Mouse (Mus musculus): Measurements from ENCODE around the gene Neu3. TPM values are rescaled to one million over a fixed set of nuclear protein-coding genes. Genes with fewer than 3 reads are reported as not detected.
"Not testable (repeated sequence)": the region's sequence is repeated elsewhere in the genome, so short reads cannot be mapped to it uniquely, and the experiment has no call there.

Gene Neu3
- polyA plus RNA-seq, 1 experiment from 2014 or later: 2.4 TPM

- not testable (repeated sequence) for H3K9ac ChIP-seq (replicated peaks; ENCODE audit: low read depth, low read length); H3K27me3 ChIP-seq (ENCODE audit: control insufficient read depth, insufficient read depth, low read length); H3K4me2 ChIP-seq (ENCODE audit: low read depth, low read length); ATAC-seq (ENCODE audit: low read depth); H3K9me3 ChIP-seq (ENCODE audit: control insufficient read depth, low read length); H3K27ac ChIP-seq (ENCODE audit: low read depth, low read length); H3K36me3 ChIP-seq (ENCODE audit: control insufficient read depth, insufficient read depth, low read length); H3K4me3 ChIP-seq (ENCODE audit: low read depth, low read length); H3K4me1 ChIP-seq (ENCODE audit: control insufficient read depth, insufficient read depth, low read length)
- 91% methylated on average over 7 of the region's 7 CpGs for WGBS
These were observed 21.2 kb downstream of the Neu3 start for GRCm38 (mm10) chr7:99807043-99807442.

GRCm38 (mm10) chr7:99805340-99805739 lies 22.9 kb downstream of the Neu3 start:
- Histone ChIP-seq H3K36me3 (ENCODE audit: control insufficient read depth, insufficient read depth, low read length) (no peaks in the 10 kb centered on the region), H3K27ac (ENCODE audit: low read depth, low read length) (no peak overlapping the region), H3K27me3 (ENCODE audit: control insufficient read depth, insufficient read depth, low read length) (no peaks in the 10 kb centered on the region), H3K9ac (replicated peaks; ENCODE audit: low read depth, low read length) (no peak overlapping the region), H3K9me3 (ENCODE audit: control insufficient read depth, low read length) (no peaks in the 10 kb centered on the region), H3K4me2 (ENCODE audit: low read depth, low read length) (no peak overlapping the region), H3K4me3 (ENCODE audit: low read depth, low read length) (no peak overlapping the region), H3K4me1 (ENCODE audit: control insufficient read depth, insufficient read depth, low read length) (no peaks in the 10 kb centered on the region)
- no peak for ATAC-seq (ENCODE audit: low read depth)
- WGBS: 95% methylated on average over 1 of the region's 1 CpGs

- not testable (repeated sequence) for H3K27me3 ChIP-seq (ENCODE audit: control insufficient read depth, insufficient read depth, low read length); H3K9ac ChIP-seq (replicated peaks; ENCODE audit: low read depth, low read length); H3K4me1 ChIP-seq (ENCODE audit: control insufficient read depth, insufficient read depth, low read length); ATAC-seq (ENCODE audit: low read depth); H3K4me3 ChIP-seq (ENCODE audit: low read depth, low read length); H3K36me3 ChIP-seq (ENCODE audit: control insufficient read depth, insufficient read depth, low read length); H3K4me2 ChIP-seq (ENCODE audit: low read depth, low read length); H3K27ac ChIP-seq (ENCODE audit: low read depth, low read length); H3K9me3 ChIP-seq (ENCODE audit: control insufficient read depth, low read length)
- WGBS: 78% methylated on average over 3 of the region's 3 CpGs
These were observed 24.2 kb downstream of the Neu3 start for GRCm38 (mm10) chr7:99804033-99804432.

- WGBS: 83% methylated on average over 8 of the region's 8 CpGs
These were observed 24.7 kb downstream of the Neu3 start for GRCm38 (mm10) chr7:99803535-99803934.

DNA sequence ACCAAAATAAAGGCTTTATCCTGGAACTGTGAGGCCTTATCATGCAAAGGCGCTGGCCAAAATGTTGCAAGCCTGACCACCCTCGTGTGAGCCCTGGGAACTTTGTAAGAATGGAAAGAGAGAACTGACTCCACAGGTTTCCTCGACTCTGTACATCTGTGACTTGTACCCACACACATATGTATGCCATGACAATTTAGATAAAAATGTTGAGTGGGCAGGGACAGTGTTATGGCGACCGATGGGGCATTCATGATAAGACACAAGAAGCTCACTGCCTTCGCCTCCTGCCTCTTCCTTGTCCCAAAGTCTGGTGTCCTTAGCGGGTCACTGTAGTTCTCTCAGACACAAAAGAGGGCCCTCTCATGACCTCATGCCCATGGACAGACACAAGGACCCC lies 29.1 kb downstream of the Neu3 start:
- no peak overlapping the region for H3K9ac ChIP-seq (replicated peaks; ENCODE audit: low read depth, low read length)
- H3K27ac ChIP-seq (ENCODE audit: low read depth, low read length): no peak overlapping the region
- H3K9me3 ChIP-seq (ENCODE audit: control insufficient read depth, low read length): no peaks in the 10 kb centered on the region
- no peak overlapping the region for H3K4me2 ChIP-seq (ENCODE audit: low read depth, low read length)
- no peaks in the 10 kb centered on the region for H3K27me3 ChIP-seq (ENCODE audit: control insufficient read depth, insufficient read depth, low read length)
- WGBS: 83% methylated on average over 7 of the region's 7 CpGs
- H3K36me3 ChIP-seq (ENCODE audit: control insufficient read depth, insufficient read depth, low read length): no peaks in the 10 kb centered on the region
- H3K4me3 ChIP-seq (ENCODE audit: low read depth, low read length): no peak overlapping the region
- ATAC-seq (ENCODE audit: low read depth): no peak
- H3K4me1 ChIP-seq (ENCODE audit: control insufficient read depth, insufficient read depth, low read length): peaks cover 17% of the 10 kb centered on the region

More at GRCm38 (mm10) chr7:99803535-99803934, 24.7 kb downstream of the Neu3 start:
- no peak for ATAC-seq (ENCODE audit: low read depth)
- H3K4me3 ChIP-seq (ENCODE audit: low read depth, low read length): no peak overlapping the region
- no peaks in the 10 kb centered on the region for H3K9me3 ChIP-seq (ENCODE audit: control insufficient read depth, low read length)
- H3K36me3 ChIP-seq (ENCODE audit: control insufficient read depth, insufficient read depth, low read length): no peaks in the 10 kb centered on the region
- no peak overlapping the region for H3K27ac ChIP-seq (ENCODE audit: low read depth, low read length)
- H3K4me2 ChIP-seq (ENCODE audit: low read depth, low read length): no peak overlapping the region
- no peaks in the 10 kb centered on the region for H3K27me3 ChIP-seq (ENCODE audit: control insufficient read depth, insufficient read depth, low read length)
- no peaks in the 10 kb centered on the region for H3K4me1 ChIP-seq (ENCODE audit: control insufficient read depth, insufficient read depth, low read length)
- H3K9ac ChIP-seq (replicated peaks; ENCODE audit: low read depth, low read length): no peak overlapping the region

DNA sequence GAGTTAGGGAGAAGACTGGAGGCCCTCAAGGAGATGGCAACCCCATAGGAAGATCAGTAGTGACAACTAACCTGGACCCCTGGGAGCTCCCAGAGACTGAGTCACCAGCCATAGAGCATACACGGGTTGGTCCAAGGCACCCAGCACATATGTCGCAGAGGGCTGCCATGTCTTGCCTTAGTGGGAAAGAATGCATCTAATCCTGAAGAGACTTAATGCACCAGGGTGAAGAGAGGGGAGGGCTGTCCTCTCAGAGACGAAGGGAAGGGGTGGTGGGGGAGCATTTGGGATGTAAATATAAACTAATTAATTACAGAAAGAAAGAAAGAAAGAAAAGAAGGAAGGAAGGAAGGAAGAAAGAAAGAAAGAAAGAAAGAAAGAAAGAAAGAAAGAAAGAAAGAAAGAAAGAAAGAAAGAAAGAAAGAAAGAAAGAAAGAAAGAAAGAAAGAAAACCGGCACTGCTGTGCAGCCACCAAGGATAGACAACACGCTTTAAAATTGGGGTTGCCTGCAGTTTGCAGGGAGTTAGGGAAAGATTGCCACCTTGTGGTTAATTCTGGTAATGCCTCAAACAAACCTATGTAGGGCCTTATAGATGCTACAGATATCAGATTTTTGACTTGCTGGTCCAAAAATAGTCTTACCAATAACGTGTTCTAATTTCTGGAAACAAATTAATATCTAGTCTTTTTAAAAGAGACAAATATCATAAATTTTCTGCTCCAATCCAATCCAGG lies 30.1 kb downstream of the Neu3 start:
- Histone ChIP-seq H3K27ac (ENCODE audit: low read depth, low read length) (no peak overlapping the region), H3K4me2 (ENCODE audit: low read depth, low read length) (no peak overlapping the region), H3K36me3 (ENCODE audit: control insufficient read depth, insufficient read depth, low read length) (no peaks in the 10 kb centered on the region), H3K4me3 (ENCODE audit: low read depth, low read length) (no peak overlapping the region), H3K9me3 (ENCODE audit: control insufficient read depth, low read length) (no peaks in the 10 kb centered on the region), H3K9ac (replicated peaks; ENCODE audit: low read depth, low read length) (no peak overlapping the region), H3K27me3 (ENCODE audit: control insufficient read depth, insufficient read depth, low read length) (no peaks in the 10 kb centered on the region), H3K4me1 (ENCODE audit: control insufficient read depth, insufficient read depth, low read length) (peaks cover 17% of the 10 kb centered on the region)
- peak; percentile 67; the same call in 1 of the 2 replicates for ATAC-seq (ENCODE audit: low read depth)
- 34% methylated on average over 6 of the region's 6 CpGs for WGBS

GRCm38 (mm10) chr7:99797261-99797660 lies 31.0 kb downstream of the Neu3 start:
- ATAC-seq (ENCODE audit: low read depth): no peak
- H3K4me2 ChIP-seq (ENCODE audit: low read depth, low read length): no peak overlapping the region
- no peaks in the 10 kb centered on the region for H3K36me3 ChIP-seq (ENCODE audit: control insufficient read depth, insufficient read depth, low read length)
- no peak overlapping the region for H3K27ac ChIP-seq (ENCODE audit: low read depth, low read length)
- H3K9ac ChIP-seq (replicated peaks; ENCODE audit: low read depth, low read length): no peak overlapping the region
- WGBS: 57% methylated on average over 3 of the region's 3 CpGs
- no peak overlapping the region for H3K4me3 ChIP-seq (ENCODE audit: low read depth, low read length)
- no peaks in the 10 kb centered on the region for H3K9me3 ChIP-seq (ENCODE audit: control insufficient read depth, low read length)
- H3K27me3 ChIP-seq (ENCODE audit: control insufficient read depth, insufficient read depth, low read length): no peaks in the 10 kb centered on the region
- H3K4me1 ChIP-seq (ENCODE audit: control insufficient read depth, insufficient read depth, low read length): peaks cover 17% of the 10 kb centered on the region

DNA sequence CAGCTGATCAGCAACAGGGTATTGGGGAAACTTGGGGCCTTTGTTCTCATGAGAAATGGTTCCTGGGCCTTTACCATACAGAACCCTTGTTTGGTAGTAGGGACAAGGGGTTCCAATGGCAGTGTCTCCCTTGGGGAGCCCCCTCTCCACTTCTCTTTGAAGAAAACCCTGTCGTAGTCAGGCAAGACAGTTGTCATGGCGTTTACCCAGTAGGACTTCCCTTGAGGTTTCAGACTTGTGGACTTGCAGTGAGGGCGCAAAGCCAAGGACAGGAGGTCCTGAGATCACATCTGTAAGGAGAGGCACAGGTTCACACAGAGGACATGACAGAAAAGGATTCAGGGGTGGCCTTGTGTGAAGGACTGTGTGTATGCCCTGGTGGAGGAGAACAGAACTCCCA lies 31.7 kb downstream of the Neu3 start:
- no peak overlapping the region for H3K4me2 ChIP-seq (ENCODE audit: low read depth, low read length)

GRCm38 (mm10) chr7:99795192-99795981 lies 32.8 kb downstream of the Neu3 start:
- Histone ChIP-seq H3K4me2 (ENCODE audit: low read depth, low read length) (peak overlapping the region; percentile 19), H3K27me3 (ENCODE audit: control insufficient read depth, insufficient read depth, low read length) (no peaks in the 10 kb centered on the region), H3K4me1 (ENCODE audit: control insufficient read depth, insufficient read depth, low read length) (peaks cover 17% of the 10 kb centered on the region), H3K9ac (replicated peaks; ENCODE audit: low read depth, low read length) (no peak overlapping the region), H3K4me3 (ENCODE audit: low read depth, low read length) (no peak overlapping the region), H3K27ac (ENCODE audit: low read depth, low read length) (peak overlapping the region; percentile 60), H3K36me3 (ENCODE audit: control insufficient read depth, insufficient read depth, low read length) (no peaks in the 10 kb centered on the region), H3K9me3 (ENCODE audit: control insufficient read depth, low read length) (no peaks in the 10 kb centered on the region)
- WGBS: 9% methylated on average over 17 of the region's 17 CpGs
- peak; percentile 73 for ATAC-seq (ENCODE audit: low read depth)

More for the DNA sequence above, 31.7 kb downstream of the Neu3 start:
- no peak overlapping the region for H3K9ac ChIP-seq (replicated peaks; ENCODE audit: low read depth, low read length)
- peaks cover 17% of the 10 kb centered on the region for H3K4me1 ChIP-seq (ENCODE audit: control insufficient read depth, insufficient read depth, low read length)
- no peak for ATAC-seq (ENCODE audit: low read depth)
- H3K4me3 ChIP-seq (ENCODE audit: low read depth, low read length): no peak overlapping the region
- no peaks in the 10 kb centered on the region for H3K36me3 ChIP-seq (ENCODE audit: control insufficient read depth, insufficient read depth, low read length)
- H3K27ac ChIP-seq (ENCODE audit: low read depth, low read length): peak overlapping the region; percentile 66; the same call in 1 of the 2 replicates
- H3K9me3 ChIP-seq (ENCODE audit: control insufficient read depth, low read length): no peaks in the 10 kb centered on the region
- no peaks in the 10 kb centered on the region for H3K27me3 ChIP-seq (ENCODE audit: control insufficient read depth, insufficient read depth, low read length)
- 49% methylated on average over 3 of the region's 3 CpGs for WGBS
